Mouse (Mus musculus): Measurements from ENCODE around the gene Fgfr3. TPM values are rescaled to one million over a fixed set of nuclear protein-coding genes. Genes with fewer than 3 reads are reported as not detected.
A peak's percentile ranks its signal among the peaks of the same experiment; 100 is the strongest.

The Fgfr3 gene
- 71.3 and 81.6 TPM in 2 replicates for total RNA-seq (2014; rRNA removed)
- polyA plus RNA-seq (2015; fragmentation: Nextera tagmentation; extraction: Ambion mirVana) = 24.5 and 28.1 TPM in 2 replicates

GRCm38 (mm10) chr5:33721541-33722265, at the start of gene Fgfr3:
Gene Fgfr3, plus strand, starts transcription at chr5:33721674.
- peaks cover 46% of the 10 kb centered on the region for H3K27me3 ChIP-seq (ENCODE audit: insufficient read depth, low read length)
- no peaks in the 10 kb centered on the region for H3K9me3 ChIP-seq (ENCODE audit: low read length)
- WGBS = under 1% methylated on average over 63 of the region's 73 CpGs
- ATAC-seq (ENCODE audit: low FRiP score) (peak; percentile 55), DNase-seq (ENCODE audit: low spot score) (peak; percentile 50)
- peak within 1 kb of the TSS; percentile 62 for H3K9ac ChIP-seq (replicated peaks; ENCODE audit: low read length, poor library complexity, severe bottlenecking)
- H3K27ac ChIP-seq (ENCODE audit: low read depth, low read length) = peak within 1 kb of the TSS; percentile 51
- H3K4me1 ChIP-seq (ENCODE audit: insufficient read depth, low read length) = peaks cover 2% of the 10 kb centered on the region; the same call in 1 of the 2 replicates
- peak within 1 kb of the TSS; percentile 69 for H3K4me2 ChIP-seq (ENCODE audit: low read depth, low read length, poor library complexity, severe bottlenecking)
- peak within 1 kb of the TSS; percentile 58 for H3K4me3 ChIP-seq (ENCODE audit: low read depth, low read length)
- H3K36me3 ChIP-seq (ENCODE audit: insufficient read depth, low read length) = no peaks in the 10 kb centered on the region
- TF ChIP-seq CTCF (IDR thresholded peaks at IDR 0.05) = no peak

- TF ChIP-seq CTCF (IDR thresholded peaks at IDR 0.05) = no peak
- DNase-seq (ENCODE audit: low spot score) (peak; percentile 83), ATAC-seq (ENCODE audit: low FRiP score) (peak; percentile 87)
- Histone ChIP-seq H3K36me3 (ENCODE audit: insufficient read depth, low read length) (no peaks in the 10 kb centered on the region; the same call in 1 of the 2 replicates), H3K4me1 (ENCODE audit: insufficient read depth, low read length) (no peaks in the 10 kb centered on the region), H3K9ac (replicated peaks; ENCODE audit: low read length, poor library complexity, severe bottlenecking) (no peak overlapping the region), H3K27ac (ENCODE audit: low read depth, low read length) (no peak overlapping the region), H3K4me3 (ENCODE audit: low read depth, low read length) (no peak overlapping the region), H3K4me2 (ENCODE audit: low read depth, low read length, poor library complexity, severe bottlenecking) (no peak overlapping the region), H3K9me3 (ENCODE audit: low read length) (no peaks in the 10 kb centered on the region), H3K27me3 (ENCODE audit: insufficient read depth, low read length) (no peaks in the 10 kb centered on the region)
- WGBS = 59% methylated on average over 3 of the region's 3 CpGs
These were observed 47.0 kb upstream of the Fgfr3 start for GRCm38 (mm10) chr5:33674439-33674838.

GRCm38 (mm10) chr5:33675964-33676363, 45.5 kb upstream of the Fgfr3 start:
- no peak for ATAC-seq (ENCODE audit: low FRiP score)
- DNase-seq (ENCODE audit: low spot score) = peak; percentile 67
- H3K27me3 ChIP-seq (ENCODE audit: insufficient read depth, low read length) = no peaks in the 10 kb centered on the region
- peak; percentile 72 for TF ChIP-seq CTCF (IDR thresholded peaks at IDR 0.05)
- no peak overlapping the region for H3K4me3 ChIP-seq (ENCODE audit: low read depth, low read length)
- no peaks in the 10 kb centered on the region for H3K4me1 ChIP-seq (ENCODE audit: insufficient read depth, low read length)
- no peak overlapping the region for H3K27ac ChIP-seq (ENCODE audit: low read depth, low read length)
- no peaks in the 10 kb centered on the region; the same call in 1 of the 2 replicates for H3K36me3 ChIP-seq (ENCODE audit: insufficient read depth, low read length)
- WGBS = 0% methylated on average over 1 of the region's 1 CpGs
- no peaks in the 10 kb centered on the region for H3K9me3 ChIP-seq (ENCODE audit: low read length)
- no peak overlapping the region for H3K9ac ChIP-seq (replicated peaks; ENCODE audit: low read length, poor library complexity, severe bottlenecking)
- H3K4me2 ChIP-seq (ENCODE audit: low read depth, low read length, poor library complexity, severe bottlenecking) = no peak overlapping the region

- H3K27me3 ChIP-seq (ENCODE audit: insufficient read depth, low read length) = no peaks in the 10 kb centered on the region
These were observed 43.2 kb upstream of the Fgfr3 start for GRCm38 (mm10) chr5:33678244-33678643.

GRCm38 (mm10) chr5:33681044-33681443, 40.4 kb upstream of the Fgfr3 start:
- Histone ChIP-seq H3K4me3 (ENCODE audit: low read depth, low read length) (no peak overlapping the region), H3K36me3 (ENCODE audit: insufficient read depth, low read length) (no peaks in the 10 kb centered on the region), H3K27me3 (ENCODE audit: insufficient read depth, low read length) (no peaks in the 10 kb centered on the region), H3K4me2 (ENCODE audit: low read depth, low read length, poor library complexity, severe bottlenecking) (no peak overlapping the region), H3K4me1 (ENCODE audit: insufficient read depth, low read length) (no peaks in the 10 kb centered on the region), H3K9ac (replicated peaks; ENCODE audit: low read length, poor library complexity, severe bottlenecking) (no peak overlapping the region), H3K9me3 (ENCODE audit: low read length) (no peaks in the 10 kb centered on the region), H3K27ac (ENCODE audit: low read depth, low read length) (no peak overlapping the region)
- DNase-seq (ENCODE audit: low spot score) (no peak), ATAC-seq (ENCODE audit: low FRiP score) (no peak)
- 72% methylated on average over 3 of the region's 3 CpGs for WGBS
- no peak for TF ChIP-seq CTCF (IDR thresholded peaks at IDR 0.05)

More at GRCm38 (mm10) chr5:33678244-33678643, 43.2 kb upstream of the Fgfr3 start:
- Histone ChIP-seq H3K4me3 (ENCODE audit: low read depth, low read length) (no peak overlapping the region), H3K27ac (ENCODE audit: low read depth, low read length) (no peak overlapping the region), H3K36me3 (ENCODE audit: insufficient read depth, low read length) (no peaks in the 10 kb centered on the region), H3K9ac (replicated peaks; ENCODE audit: low read length, poor library complexity, severe bottlenecking) (no peak overlapping the region), H3K9me3 (ENCODE audit: low read length) (no peaks in the 10 kb centered on the region), H3K4me1 (ENCODE audit: insufficient read depth, low read length) (no peaks in the 10 kb centered on the region), H3K4me2 (ENCODE audit: low read depth, low read length, poor library complexity, severe bottlenecking) (no peak overlapping the region)
- DNase-seq (ENCODE audit: low spot score) = no peak
- 90% methylated on average over 5 of the region's 5 CpGs for WGBS
- no peak for ATAC-seq (ENCODE audit: low FRiP score)
- TF ChIP-seq CTCF (IDR thresholded peaks at IDR 0.05) = no peak

Measured in midbrain, postnatal 0 days (tissue).